Mouse (Mus musculus) myocyte (in vitro differentiated cells): ENCODE data around the gene Naa15. TPM values are rescaled to one million over a fixed set of nuclear protein-coding genes. Genes with fewer than 3 reads are reported as not detected.

Experiments
- H3K27me3 ChIP-seq: one replicate; pipeline ENCODE4 v1.6.1; 2011; ENCODE audit not compliant: control insufficient read depth, insufficient read depth, insufficient read length
- H3K36me3 ChIP-seq: one replicate; pipeline ENCODE4 v1.6.1; 2011; ENCODE audit not compliant: control insufficient read depth, insufficient read depth
- H3K4me2 ChIP-seq: one replicate; pipeline ENCODE4 v1.6.1; 2011; ENCODE audit warnings: low read depth, control low read depth
- H3K4me3 ChIP-seq: one replicate; pipeline ENCODE4 v1.5.1; 2011; ENCODE audit warnings: mild to moderate bottlenecking, control low read depth, moderate library complexity
- H3K79me2 ChIP-seq: one replicate; pipeline ENCODE4 v1.6.1; 2011; ENCODE audit not compliant: control insufficient read depth, insufficient read depth
- H3ac ChIP-seq: one replicate; pipeline ENCODE4 v1.6.1; 2011; ENCODE audit not compliant: control insufficient read depth, insufficient read length
- CEBPB ChIP-seq: IDR thresholded peaks from 2 replicates; pipeline ENCODE4 v1.6.1; 2011; ENCODE audit warnings: mild to moderate bottlenecking, moderate library complexity; ENCODE audit not compliant: poor library complexity, insufficient read depth, severe bottlenecking
- E2F4 ChIP-seq: IDR thresholded peaks from one replicate; pipeline ENCODE4 v1.6.1; 2011; ENCODE audit warnings: mild to moderate bottlenecking, control low read depth, moderate library complexity; ENCODE audit not compliant: insufficient read depth
- MAX ChIP-seq: IDR thresholded peaks from one replicate; pipeline ENCODE4 v1.6.1; 2011; ENCODE audit warnings: low read depth, mild to moderate bottlenecking, control low read depth
- MYOD1 ChIP-seq, 3 experiments: IDR thresholded peaks; one replicate each; pipeline ENCODE4 v1.6.1; 2011; ENCODE audit warnings: control low read depth in 2 of 3, low read depth in 2 of 3, mild to moderate bottlenecking in 2 of 3, moderate library complexity in 1 of 3; ENCODE audit not compliant: insufficient read length in 2 of 3, control insufficient read depth in 1 of 3
- MYOG ChIP-seq, 3 experiments: IDR thresholded peaks; one replicate each; pipeline ENCODE4 v1.6.1; 2011; ENCODE audit warnings: control low read depth in 2 of 3, low read depth in 2 of 3, mild to moderate bottlenecking in 2 of 3; ENCODE audit not compliant: insufficient read length in 2 of 3, control insufficient read depth in 1 of 3, insufficient read depth in 1 of 3
- POLR2A ChIP-seq: IDR thresholded peaks from one replicate; pipeline ENCODE4 v1.6.1; 2011; ENCODE audit warnings: low read depth, mild to moderate bottlenecking, control low read depth, moderate library complexity; ENCODE audit not compliant: insufficient read length
- POLR2AphosphoS2 ChIP-seq: IDR thresholded peaks from one replicate; pipeline ENCODE4 v1.6.1; 2011; ENCODE audit warnings: low read depth, control low read depth; ENCODE audit not compliant: insufficient read length
- REST ChIP-seq: IDR thresholded peaks from one replicate; pipeline ENCODE4 v1.6.1; 2011; ENCODE audit warnings: mild to moderate bottlenecking, control low read depth, moderate library complexity; ENCODE audit not compliant: insufficient read depth, insufficient read length
- SRF ChIP-seq: IDR thresholded peaks from one replicate; pipeline ENCODE4 v1.6.1; 2011; ENCODE audit warnings: low read depth; ENCODE audit not compliant: control insufficient read depth, insufficient read length
- TCF12 ChIP-seq: IDR thresholded peaks from one replicate; pipeline ENCODE4 v1.6.1; 2011; ENCODE audit warnings: mild to moderate bottlenecking, control low read depth; ENCODE audit not compliant: poor library complexity, insufficient read depth, severe bottlenecking
- TCF3 ChIP-seq: IDR thresholded peaks from one replicate; pipeline ENCODE4 v1.6.1; 2011; ENCODE audit warnings: low read depth, control low read depth; ENCODE audit not compliant: insufficient read length
- USF1 ChIP-seq: IDR thresholded peaks from one replicate; pipeline ENCODE4 v1.6.1; 2011; ENCODE audit warnings: low read depth, mild to moderate bottlenecking, control low read depth, moderate library complexity
- polyA plus RNA-seq: library from polyadenylated mRNA; unstranded; fragments of >200 nt; fragmentation: generic; extraction: Trizol; gene quantifications from one replicate; pipeline ENCODE4 v1.2.1, GENCODE M21; 2012; ENCODE audit warnings: missing spikeins

Gene Naa15
- polyA plus RNA-seq, 1 experiment = 8.4 TPM

- Histone ChIP-seq H3K27me3 (no peaks in the 10 kb centered on the region), H3K4me2 (no peak overlapping the region), H3K36me3 (no peaks in the 10 kb centered on the region), H3K4me3 (no peak overlapping the region), H3ac (no peak overlapping the region), H3K79me2 (peaks cover 48% of the 10 kb centered on the region)
- TF ChIP-seq TCF12 (no peak), E2F4 (no peak), POLR2A (no peak), REST (no peak), SRF (no peak), CEBPB (no peak), POLR2AphosphoS2 (no peak), MYOG (IDR thresholded peaks at IDR 0.05; ENCODE audit: control insufficient read depth in 1 of 3, insufficient read depth in 1 of 3, insufficient read length in 2 of 3, low read depth in 2 of 3) (no peak), MAX (no peak), MYOD1 (IDR thresholded peaks at IDR 0.05; ENCODE audit: control insufficient read depth in 1 of 3, insufficient read length in 2 of 3, low read depth in 2 of 3) (no peak), TCF3 (no peak), USF1 (no peak)
Measured at GRCm38 (mm10) chr3:51486491-51487195, 71.7 kb downstream of the Naa15 start.

DNA sequence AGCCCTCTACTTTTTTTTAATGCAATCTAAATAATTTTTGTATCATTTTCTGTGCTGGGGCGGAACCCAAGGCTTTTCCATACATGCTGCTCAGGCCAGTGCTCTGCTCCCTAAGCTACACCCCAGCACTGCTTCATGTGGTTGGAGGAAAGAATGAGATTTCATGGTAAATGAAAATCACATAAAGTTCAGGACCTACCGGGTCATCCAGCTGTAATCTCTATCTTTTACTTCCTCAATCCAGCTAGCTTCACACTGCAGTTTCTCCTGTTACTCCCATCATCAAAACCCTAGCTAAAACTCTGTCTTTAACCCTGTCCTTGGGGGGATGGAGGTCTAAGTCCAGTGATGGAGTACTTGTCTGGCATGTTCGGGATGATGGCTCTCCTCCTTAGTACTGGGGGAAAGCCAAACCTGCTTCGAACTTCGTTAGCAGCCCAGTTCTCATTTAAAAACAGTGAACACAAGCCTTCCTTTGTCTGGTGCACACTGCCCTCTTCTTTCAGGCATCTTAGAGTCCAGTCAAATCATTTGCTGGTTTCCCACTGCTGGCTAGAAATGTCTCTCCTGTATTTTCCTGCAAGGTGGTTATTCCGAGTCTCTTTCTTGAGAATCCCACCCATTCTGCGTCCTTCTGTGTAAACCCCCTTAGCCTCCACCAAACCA, 75.3 kb downstream of the Naa15 start:
- TF ChIP-seq POLR2AphosphoS2 (no peak), SRF (no peak)
- H3K27me3 ChIP-seq = no peaks in the 10 kb centered on the region

GRCm38 (mm10) chr3:51493272-51493838, 78.4 kb downstream of the Naa15 start:
- no peaks in the 10 kb centered on the region for H3K27me3 ChIP-seq
- peaks cover 7% of the 10 kb centered on the region for H3K36me3 ChIP-seq
- no peak overlapping the region for H3K4me3 ChIP-seq
- H3K4me2 ChIP-seq = no peak overlapping the region
- H3K79me2 ChIP-seq = peaks cover 14% of the 10 kb centered on the region
- no peak overlapping the region for H3ac ChIP-seq
- TF ChIP-seq TCF12 = no peak
- peak in 1 of 3 experiments; percentile 25 for TF ChIP-seq MYOD1 (IDR thresholded peaks at IDR 0.05; ENCODE audit: control insufficient read depth in 1 of 3, insufficient read length in 2 of 3, low read depth in 2 of 3)
- TF ChIP-seq MYOG (IDR thresholded peaks at IDR 0.05; ENCODE audit: control insufficient read depth in 1 of 3, insufficient read depth in 1 of 3, insufficient read length in 2 of 3, low read depth in 2 of 3) = peak in 1 of 3 experiments; percentile 46

More for the DNA sequence above, 75.3 kb downstream of the Naa15 start:
- H3K4me3 ChIP-seq = no peak overlapping the region
- peaks cover 39% of the 10 kb centered on the region for H3K79me2 ChIP-seq
- H3K36me3 ChIP-seq = peaks cover 7% of the 10 kb centered on the region
- no peak overlapping the region for H3ac ChIP-seq
- H3K4me2 ChIP-seq = no peak overlapping the region

GRCm38 (mm10) chr3:51494466-51494865, 79.5 kb downstream of the Naa15 start:
- Histone ChIP-seq H3K4me3 (no peak overlapping the region), H3K36me3 (peaks cover 7% of the 10 kb centered on the region), H3K4me2 (no peak overlapping the region), H3ac (no peak overlapping the region), H3K79me2 (peaks cover 7% of the 10 kb centered on the region), H3K27me3 (no peaks in the 10 kb centered on the region)
- no peak for TF ChIP-seq MAX
- TF ChIP-seq REST = no peak
- no peak for TF ChIP-seq E2F4
- TF ChIP-seq CEBPB = no peak
- TF ChIP-seq TCF3 = no peak
- no peak for TF ChIP-seq TCF12
- TF ChIP-seq MYOG (IDR thresholded peaks at IDR 0.05; ENCODE audit: control insufficient read depth in 1 of 3, insufficient read depth in 1 of 3, insufficient read length in 2 of 3, low read depth in 2 of 3) = no peak
- no peak for TF ChIP-seq POLR2AphosphoS2
- no peak for TF ChIP-seq USF1
- no peak for TF ChIP-seq SRF
- TF ChIP-seq MYOD1 (IDR thresholded peaks at IDR 0.05; ENCODE audit: control insufficient read depth in 1 of 3, insufficient read length in 2 of 3, low read depth in 2 of 3) = no peak
- TF ChIP-seq POLR2A = no peak

GRCm38 (mm10) chr3:51495646-51496045, 80.7 kb downstream of the Naa15 start:
- H3K36me3 ChIP-seq = peaks cover 7% of the 10 kb centered on the region
- H3K79me2 ChIP-seq = no peaks in the 10 kb centered on the region
- TF ChIP-seq TCF3 (no peak), SRF (no peak), POLR2A (no peak)
- no peak overlapping the region for H3ac ChIP-seq
- H3K4me2 ChIP-seq = no peak overlapping the region
- no peak overlapping the region for H3K4me3 ChIP-seq
- no peaks in the 10 kb centered on the region for H3K27me3 ChIP-seq
